Mouse (Mus musculus) liver, adult 2 months (tissue): ENCODE measurements around the gene Rcn2. TPM values are rescaled to one million over a fixed set of nuclear protein-coding genes. Genes with fewer than 3 reads are reported as not detected.
A peak's percentile ranks its signal among the peaks of the same experiment; 100 is the strongest.

ENCODE experiments used
- DNase-seq: peaks from one replicate; pipeline ENCODE4 v3.0.0-alpha.2; 2011; ENCODE audit warnings: low read depth, low spot score; ENCODE audit errors: extremely low read depth
- H3K27ac ChIP-seq: fragments of 200-500 bp; replicated peaks from 2 replicates; pipeline ENCODE4 v1.5.1; 2012; ENCODE audit warnings: low read depth, mild to moderate bottlenecking, control low read depth, inconsistent platforms, low read length; ENCODE audit not compliant: insufficient read depth
- H3K27me3 ChIP-seq: fragments of 200-500 bp; 2 replicates; pipeline ENCODE4 v1.6.1; 2012; ENCODE audit warnings: mild to moderate bottlenecking, moderate library complexity, low read length, inconsistent platforms; ENCODE audit not compliant: control insufficient read depth, insufficient read depth
- H3K36me3 ChIP-seq: fragments of 200-500 bp; 2 replicates; pipeline ENCODE4 v1.6.1; 2012; ENCODE audit warnings: low read length, inconsistent platforms; ENCODE audit not compliant: control insufficient read depth, insufficient read depth
- H3K4me1 ChIP-seq: fragments of 200-500 bp; 2 replicates; pipeline ENCODE4 v1.6.1; 2011; ENCODE audit warnings: low read length; ENCODE audit not compliant: control insufficient read depth, insufficient read depth
- H3K4me3 ChIP-seq: fragments of 200-500 bp; 2 replicates; pipeline ENCODE4 v1.5.1; 2011; ENCODE audit warnings: low read depth, mild to moderate bottlenecking, control low read depth, low read length, moderate library complexity; ENCODE audit not compliant: insufficient read depth
- H3K79me2 ChIP-seq: fragments of 200-500 bp; 2 replicates; pipeline ENCODE4 v1.6.1; 2012; ENCODE audit warnings: inconsistent platforms, mild to moderate bottlenecking, low read length, moderate library complexity; ENCODE audit not compliant: control insufficient read depth, insufficient read depth
- H3K9ac ChIP-seq: fragments of 200-500 bp; 2 replicates; pipeline ENCODE4 v1.6.1; 2012; ENCODE audit warnings: low read depth, mild to moderate bottlenecking, control low read depth, inconsistent platforms, low read length
- CTCF ChIP-seq: fragments of 200-500 bp; IDR thresholded peaks from 2 replicates; pipeline ENCODE4 v1.5.1; 2011; ENCODE audit warnings: low read depth, low read length, control low read depth
- POLR2A ChIP-seq: fragments of 200-500 bp; IDR thresholded peaks from 2 replicates; pipeline ENCODE4 v1.6.1; 2011; ENCODE audit warnings: low read length, control low read depth; ENCODE audit not compliant: insufficient read depth; ENCODE audit errors: extremely low read depth
- WGBS: fragments of 180-500 bp; shearing (Covaris S2); methylation state at CpG from one replicate; pipeline ENCODE4 v1.1.7; 2018; 5-methylcytosine and 5-hydroxymethylcytosine counted together
- polyA plus RNA-seq: library from polyadenylated mRNA; depleted of rRNA; stranded (reverse); fragments of >200 nt; gene quantifications from 2 replicates; pipeline ENCODE4 v1.2.3, GENCODE M21; 2012
- total RNA-seq: library from RNA; depleted of rRNA; stranded (reverse); fragments of >200 nt; gene quantifications from 2 replicates; pipeline ENCODE4 v1.2.3, GENCODE M21; 2014

Gene Rcn2
- total and polyA plus RNA-seq, 2 experiments: 6.6 to 9.0 TPM

DNA sequence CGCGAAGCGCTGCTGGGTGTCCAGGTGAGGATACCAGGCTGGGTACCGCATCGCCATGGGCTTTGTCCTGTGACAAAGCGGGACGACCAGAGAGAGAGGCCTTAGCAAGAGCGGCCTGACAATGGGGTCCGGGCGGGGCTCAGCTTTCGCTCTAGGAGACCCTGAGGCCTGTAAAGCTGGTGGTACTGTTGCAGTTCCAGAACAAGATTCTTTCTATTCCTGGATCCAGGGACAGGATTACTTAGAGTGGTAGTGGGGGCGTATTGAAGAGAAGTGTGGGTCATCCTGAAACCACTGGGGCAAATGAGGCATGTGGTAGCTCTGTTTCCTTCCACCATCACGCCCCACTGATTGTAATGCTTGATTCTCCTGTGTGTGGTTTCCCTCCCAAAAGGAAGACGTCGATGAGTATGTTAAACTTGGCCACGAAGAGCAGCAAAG lies 556 bp downstream of the Rcn2 start:
- H3K4me1 ChIP-seq: peaks cover 4% of the 10 kb centered on the region
- no peak for DNase-seq
- 2% methylated on average over 16 of the region's 16 CpGs for WGBS
- H3K27ac ChIP-seq: no peak overlapping the region; the same call in 1 of the 2 replicates
- TF ChIP-seq POLR2A (no peak), CTCF (no peak)
- peak overlapping the region; percentile 70 for H3K4me3 ChIP-seq
- no peaks in the 10 kb centered on the region for H3K79me2 ChIP-seq
- H3K9ac ChIP-seq: peak overlapping the region; percentile 91
- no peaks in the 10 kb centered on the region for H3K36me3 ChIP-seq
- H3K27me3 ChIP-seq: no peaks in the 10 kb centered on the region

DNA sequence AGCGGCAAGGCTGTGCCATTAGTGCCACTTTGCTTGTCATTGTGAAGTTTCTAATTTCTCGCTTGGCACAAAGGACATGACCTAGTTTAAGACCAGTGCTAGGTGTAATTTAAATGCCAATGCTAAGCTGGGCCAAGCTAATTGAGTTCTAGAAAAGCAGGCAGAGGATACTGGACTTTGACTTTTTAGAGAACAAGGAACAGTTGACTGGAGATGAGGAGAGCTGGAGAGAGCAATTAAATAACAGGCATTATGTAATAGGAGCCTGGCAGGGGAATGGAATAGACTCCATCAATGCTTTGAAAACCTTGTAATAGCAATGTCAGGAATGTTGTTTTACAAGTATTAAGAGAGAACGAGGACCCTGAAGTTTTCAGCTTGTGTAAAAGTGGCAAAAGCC lies 12.2 kb downstream of the Rcn2 start:
- 94% methylated on average over 3 of the region's 3 CpGs for WGBS
- H3K4me1 ChIP-seq: no peaks in the 10 kb centered on the region
- TF ChIP-seq CTCF (no peak), POLR2A (no peak)
- DNase-seq: peak; percentile 13
- H3K9ac ChIP-seq: no peak overlapping the region
- no peaks in the 10 kb centered on the region for H3K79me2 ChIP-seq
- no peak overlapping the region for H3K27ac ChIP-seq
- H3K36me3 ChIP-seq: peaks cover 10% of the 10 kb centered on the region
- H3K27me3 ChIP-seq: no peaks in the 10 kb centered on the region
- H3K4me3 ChIP-seq: no peak overlapping the region

DNA sequence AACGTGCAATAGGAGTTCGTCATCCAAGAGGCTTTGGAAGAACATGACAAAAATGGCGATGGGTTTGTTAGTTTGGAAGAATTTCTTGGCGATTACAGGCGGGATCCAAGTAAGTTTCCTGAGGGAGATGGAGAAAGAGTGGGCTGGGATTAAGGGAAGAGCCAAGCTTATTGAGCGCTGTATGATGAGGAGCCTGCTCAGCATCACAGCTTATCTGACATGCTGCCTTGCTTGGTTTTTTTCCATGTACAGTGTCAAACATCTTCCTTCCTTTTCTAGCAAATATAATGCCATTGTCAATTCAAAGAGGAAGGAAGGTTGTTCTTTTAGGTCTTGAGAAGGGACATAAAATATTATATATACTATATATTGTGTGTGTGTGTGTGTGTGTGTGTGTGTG lies 14.5 kb downstream of the Rcn2 start:
- DNase-seq: no peak
- H3K36me3 ChIP-seq: peaks cover 17% of the 10 kb centered on the region

GRCm38 (mm10) chr9:56062336-56062735 lies 20.7 kb downstream of the Rcn2 start:
- Histone ChIP-seq H3K4me1 (no peaks in the 10 kb centered on the region), H3K79me2 (no peaks in the 10 kb centered on the region), H3K9ac (no peak overlapping the region), H3K36me3 (peaks cover 13% of the 10 kb centered on the region), H3K4me3 (no peak overlapping the region), H3K27me3 (no peaks in the 10 kb centered on the region), H3K27ac (no peak overlapping the region)
- DNase-seq: no peak
- TF ChIP-seq CTCF (no peak), POLR2A (no peak)
- 97% methylated on average over 5 of the region's 5 CpGs for WGBS

More for the DNA sequence above, 14.5 kb downstream of the Rcn2 start:
- Histone ChIP-seq H3K9ac (no peak overlapping the region), H3K27ac (no peak overlapping the region), H3K4me3 (no peak overlapping the region), H3K79me2 (no peaks in the 10 kb centered on the region), H3K27me3 (no peaks in the 10 kb centered on the region), H3K4me1 (no peaks in the 10 kb centered on the region)
- WGBS: 82% methylated on average over 6 of the region's 6 CpGs
- TF ChIP-seq POLR2A: no peak

- Histone ChIP-seq H3K36me3 (peaks cover under 1% of the 10 kb centered on the region; the same call in 1 of the 2 replicates), H3K4me1 (no peaks in the 10 kb centered on the region), H3K9ac (no peak overlapping the region), H3K79me2 (no peaks in the 10 kb centered on the region), H3K27ac (no peak overlapping the region), H3K4me3 (no peak overlapping the region), H3K27me3 (no peaks in the 10 kb centered on the region)
- no peak for DNase-seq
- 80% methylated on average over 3 of the region's 3 CpGs for WGBS
- TF ChIP-seq POLR2A: no peak
- no peak for TF ChIP-seq CTCF
These were observed 23.4 kb downstream of the Rcn2 start for GRCm38 (mm10) chr9:56065011-56065410.

DNA sequence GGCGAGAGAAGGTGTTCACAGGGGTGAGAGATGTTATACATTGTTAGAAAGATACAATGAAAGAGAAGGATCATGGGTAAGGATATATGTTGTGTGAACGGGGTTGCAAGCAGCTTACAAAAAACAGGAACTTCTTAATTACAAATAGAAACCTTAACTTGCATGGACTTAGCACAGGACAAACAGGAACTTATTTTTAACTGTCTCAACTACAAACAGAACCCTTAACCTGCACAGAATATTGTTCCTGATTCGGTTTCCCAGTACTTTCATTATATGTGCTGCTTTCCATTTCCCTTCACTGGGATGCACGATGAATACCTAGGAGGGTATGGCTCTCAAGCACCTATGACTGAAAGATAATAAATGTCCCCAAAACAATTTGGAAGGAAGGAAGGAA lies 26.3 kb downstream of the Rcn2 start:
- H3K27me3 ChIP-seq: no peaks in the 10 kb centered on the region
- H3K36me3 ChIP-seq: no peaks in the 10 kb centered on the region
- H3K79me2 ChIP-seq: no peaks in the 10 kb centered on the region
- H3K27ac ChIP-seq: no peak overlapping the region
- 89% methylated on average over 4 of the region's 4 CpGs for WGBS
- DNase-seq: no peak
- TF ChIP-seq POLR2A (no peak), CTCF (no peak)
- no peaks in the 10 kb centered on the region for H3K4me1 ChIP-seq
- H3K4me3 ChIP-seq: no peak overlapping the region
- no peak overlapping the region for H3K9ac ChIP-seq
